Mouse (Mus musculus): ENCODE results near the gene 2700049A03Rik.

DNA sequence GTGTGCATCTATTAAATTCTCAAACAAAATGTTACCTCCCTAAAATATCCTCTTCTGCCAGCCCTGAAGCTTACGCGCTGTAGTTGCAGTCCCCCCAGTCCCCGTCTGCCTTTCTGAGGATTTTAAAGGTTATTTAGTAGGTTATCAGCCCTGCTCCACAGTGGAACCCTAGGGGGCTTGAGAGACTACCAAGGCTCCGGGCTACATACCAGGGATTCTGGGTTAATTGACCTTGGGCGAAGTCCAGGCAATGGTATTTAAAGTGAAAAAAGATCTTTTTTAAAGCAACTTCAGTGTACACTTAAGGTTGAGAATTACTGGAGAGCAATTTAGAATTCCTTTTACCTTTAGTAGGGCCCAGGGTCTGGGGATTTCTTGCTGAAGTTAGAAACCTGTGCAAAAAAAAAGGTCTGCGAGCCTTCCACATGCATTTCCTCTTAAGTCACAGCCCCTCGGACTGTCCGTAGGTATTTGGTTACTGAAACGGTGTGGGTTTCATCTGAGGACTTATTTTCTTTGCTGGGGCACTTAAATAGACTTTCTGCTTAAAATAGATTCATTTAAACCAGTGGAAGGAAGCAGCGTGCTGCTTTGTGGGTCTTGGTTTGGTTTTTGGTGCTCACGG, 108.2 kb downstream of the 2700049A03Rik start:
- TF ChIP-seq CTCF (IDR thresholded peaks at IDR 0.05; ENCODE audit: low read depth) = no peak
- TF ChIP-seq EP300 (IDR thresholded peaks at IDR 0.05; ENCODE audit: low read depth) = no peak
